Mouse (Mus musculus) cortical plate, adult 2 months (tissue): ENCODE measurements around the gene Tsga13.

Source experiments
- CTCF ChIP-seq: fragments of 200-500 bp; IDR thresholded peaks from 2 replicates; pipeline ENCODE4 v1.5.1; 2011; ENCODE audit warnings: mild to moderate bottlenecking, control low read depth, low read length; ENCODE audit not compliant: insufficient read depth; ENCODE audit errors: extremely low read depth
- POLR2A ChIP-seq: fragments of 200-500 bp; IDR thresholded peaks from 2 replicates; pipeline ENCODE4 v1.6.1; 2011; ENCODE audit warnings: mild to moderate bottlenecking, low read length, control low read depth; ENCODE audit not compliant: insufficient read depth; ENCODE audit errors: extremely low read depth

DNA sequence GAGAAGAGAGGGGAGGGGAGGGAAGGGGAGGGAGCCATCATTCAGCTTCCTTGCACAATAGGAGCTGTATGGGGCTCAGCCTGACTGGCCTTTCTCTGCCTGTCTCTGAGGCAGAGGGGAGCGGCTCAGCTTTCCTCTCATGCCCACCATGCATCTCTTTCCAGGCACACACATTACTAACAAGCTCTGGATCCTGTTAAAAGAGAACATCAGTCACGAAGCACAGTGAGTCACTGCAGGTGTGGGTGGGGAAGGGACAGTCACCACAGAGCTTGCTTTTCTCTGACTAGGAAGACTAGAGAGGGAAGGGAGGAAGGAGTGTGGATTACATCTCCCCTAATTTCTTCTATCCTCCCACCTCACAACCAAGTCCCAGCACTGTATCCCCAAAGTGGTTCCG, 7.4 kb downstream of the Tsga13 start:
- TF ChIP-seq CTCF (no peak), POLR2A (peak; percentile 65)
